Mouse (Mus musculus): ENCODE data around the gene Etnppl. TPM values are rescaled to one million over a fixed set of nuclear protein-coding genes. Genes with fewer than 3 reads are reported as not detected.
A peak's percentile ranks its signal among the peaks of the same experiment; 100 is the strongest.

Etnppl gene
- polyA plus RNA-seq, 1 experiment: not detected

- TF ChIP-seq CTCF (IDR thresholded peaks at IDR 0.05; ENCODE audit: borderline replicate concordance, extremely low read depth, insufficient read depth, insufficient read length) (peak; percentile 37; the same call in 1 of the 2 replicates), POLR2A (IDR thresholded peaks at IDR 0.05; ENCODE audit: borderline replicate concordance, extremely low read depth, insufficient read depth, insufficient read length, poor library complexity, severe bottlenecking) (no peak)
- DNase-seq (ENCODE audit: low read depth): peak; percentile 17
Measured at GRCm38 (mm10) chr3:130607924-130608323, 9.3 kb upstream of the Etnppl start.

- TF ChIP-seq POLR2A (IDR thresholded peaks at IDR 0.05; ENCODE audit: borderline replicate concordance, extremely low read depth, insufficient read depth, insufficient read length, poor library complexity, severe bottlenecking): no peak
- TF ChIP-seq CTCF (IDR thresholded peaks at IDR 0.05; ENCODE audit: borderline replicate concordance, extremely low read depth, insufficient read depth, insufficient read length): no peak
- no peak for DNase-seq (ENCODE audit: low read depth)
Measured at GRCm38 (mm10) chr3:130614444-130614843, 2.8 kb upstream of the Etnppl start.

- TF ChIP-seq CTCF (IDR thresholded peaks at IDR 0.05; ENCODE audit: borderline replicate concordance, extremely low read depth, insufficient read depth, insufficient read length) (no peak), POLR2A (IDR thresholded peaks at IDR 0.05; ENCODE audit: borderline replicate concordance, extremely low read depth, insufficient read depth, insufficient read length, poor library complexity, severe bottlenecking) (no peak)
- no peak for DNase-seq (ENCODE audit: low read depth)
Measured at GRCm38 (mm10) chr3:130615625-130616024, 1.6 kb upstream of the Etnppl start.

- peak; percentile 44 for DNase-seq (ENCODE audit: low read depth)
- TF ChIP-seq CTCF (IDR thresholded peaks at IDR 0.05; ENCODE audit: borderline replicate concordance, extremely low read depth, insufficient read depth, insufficient read length) (no peak), POLR2A (IDR thresholded peaks at IDR 0.05; ENCODE audit: borderline replicate concordance, extremely low read depth, insufficient read depth, insufficient read length, poor library complexity, severe bottlenecking) (no peak)
Measured at GRCm38 (mm10) chr3:130620517-130621146, 3.4 kb downstream of the Etnppl start.

- DNase-seq (ENCODE audit: low read depth): no peak
- TF ChIP-seq POLR2A (IDR thresholded peaks at IDR 0.05; ENCODE audit: borderline replicate concordance, extremely low read depth, insufficient read depth, insufficient read length, poor library complexity, severe bottlenecking): no peak
- 0 out of 2 replicates have a peak, but pooled peaks have one; percentile 2 for TF ChIP-seq CTCF (IDR thresholded peaks at IDR 0.05; ENCODE audit: borderline replicate concordance, extremely low read depth, insufficient read depth, insufficient read length)
Measured at GRCm38 (mm10) chr3:130628358-130628757, 11.1 kb downstream of the Etnppl start.

GRCm38 (mm10) chr3:130633859-130634258 lies 16.6 kb downstream of the Etnppl start:
- DNase-seq (ENCODE audit: low read depth): no peak
- TF ChIP-seq POLR2A (IDR thresholded peaks at IDR 0.05; ENCODE audit: borderline replicate concordance, extremely low read depth, insufficient read depth, insufficient read length, poor library complexity, severe bottlenecking): no peak
- no peak for TF ChIP-seq CTCF (IDR thresholded peaks at IDR 0.05; ENCODE audit: borderline replicate concordance, extremely low read depth, insufficient read depth, insufficient read length)

- no peak for TF ChIP-seq POLR2A (IDR thresholded peaks at IDR 0.05; ENCODE audit: borderline replicate concordance, extremely low read depth, insufficient read depth, insufficient read length, poor library complexity, severe bottlenecking)
- no peak for TF ChIP-seq CTCF (IDR thresholded peaks at IDR 0.05; ENCODE audit: borderline replicate concordance, extremely low read depth, insufficient read depth, insufficient read length)
- DNase-seq (ENCODE audit: low read depth): peak; percentile 12
Measured at GRCm38 (mm10) chr3:130646110-130646810, 29.0 kb downstream of the Etnppl start.

GRCm38 (mm10) chr3:130649569-130649968 lies 32.3 kb downstream of the Etnppl start:
- DNase-seq (ENCODE audit: low read depth): no peak

GRCm38 (mm10) chr3:130660619-130661018 lies 43.4 kb downstream of the Etnppl start:
- TF ChIP-seq POLR2A (IDR thresholded peaks at IDR 0.05; ENCODE audit: borderline replicate concordance, extremely low read depth, insufficient read depth, insufficient read length, poor library complexity, severe bottlenecking): no peak
- TF ChIP-seq CTCF (IDR thresholded peaks at IDR 0.05; ENCODE audit: borderline replicate concordance, extremely low read depth, insufficient read depth, insufficient read length): no peak

More at GRCm38 (mm10) chr3:130649569-130649968, 32.3 kb downstream of the Etnppl start:
- no peak for TF ChIP-seq CTCF (IDR thresholded peaks at IDR 0.05; ENCODE audit: borderline replicate concordance, extremely low read depth, insufficient read depth, insufficient read length)
- TF ChIP-seq POLR2A (IDR thresholded peaks at IDR 0.05; ENCODE audit: borderline replicate concordance, extremely low read depth, insufficient read depth, insufficient read length, poor library complexity, severe bottlenecking): no peak

GRCm38 (mm10) chr3:130662496-130662895 lies 45.2 kb downstream of the Etnppl start:
- TF ChIP-seq CTCF (IDR thresholded peaks at IDR 0.05; ENCODE audit: borderline replicate concordance, extremely low read depth, insufficient read depth, insufficient read length) (no peak), POLR2A (IDR thresholded peaks at IDR 0.05; ENCODE audit: borderline replicate concordance, extremely low read depth, insufficient read depth, insufficient read length, poor library complexity, severe bottlenecking) (no peak)
- no peak for DNase-seq (ENCODE audit: low read depth)

More at GRCm38 (mm10) chr3:130660619-130661018, 43.4 kb downstream of the Etnppl start:
- no peak for DNase-seq (ENCODE audit: low read depth)

- TF ChIP-seq CTCF (IDR thresholded peaks at IDR 0.05; ENCODE audit: borderline replicate concordance, extremely low read depth, insufficient read depth, insufficient read length) (no peak), POLR2A (IDR thresholded peaks at IDR 0.05; ENCODE audit: borderline replicate concordance, extremely low read depth, insufficient read depth, insufficient read length, poor library complexity, severe bottlenecking) (no peak)
- DNase-seq (ENCODE audit: low read depth): peak; percentile 60
Measured at GRCm38 (mm10) chr3:130671291-130671690, 54.0 kb downstream of the Etnppl start.
